Mouse (Mus musculus) fat pad, adult 2 months (tissue): Measurements from ENCODE around the gene Vti1a.

Experiments used
- DNase-seq: peaks from one replicate; pipeline ENCODE4 v3.0.0-alpha.2; 2011; ENCODE audit warnings: low read depth, low spot score; ENCODE audit errors: extremely low read depth

Gene Vti1a

DNA sequence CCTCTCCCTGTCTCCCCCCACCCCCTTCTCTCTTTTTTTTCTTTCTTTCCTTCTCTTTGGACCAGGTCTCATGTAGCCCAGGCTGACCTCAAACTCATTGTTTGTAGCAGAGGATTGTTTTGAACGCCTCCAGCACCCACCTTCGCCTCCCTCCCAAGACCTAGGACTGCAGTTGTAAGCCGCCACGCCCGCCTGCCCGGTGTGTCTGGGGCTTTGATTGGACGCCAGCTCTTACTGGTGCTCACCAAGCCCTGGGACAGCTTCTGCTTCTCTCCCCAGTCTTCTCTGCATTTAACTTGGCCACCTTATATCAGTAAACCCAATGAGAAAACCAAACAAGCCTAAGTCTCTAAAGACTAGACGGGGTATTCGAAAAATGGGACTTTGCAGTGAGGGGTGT lies 238.6 kb downstream of the Vti1a start:
- no peak for DNase-seq

DNA sequence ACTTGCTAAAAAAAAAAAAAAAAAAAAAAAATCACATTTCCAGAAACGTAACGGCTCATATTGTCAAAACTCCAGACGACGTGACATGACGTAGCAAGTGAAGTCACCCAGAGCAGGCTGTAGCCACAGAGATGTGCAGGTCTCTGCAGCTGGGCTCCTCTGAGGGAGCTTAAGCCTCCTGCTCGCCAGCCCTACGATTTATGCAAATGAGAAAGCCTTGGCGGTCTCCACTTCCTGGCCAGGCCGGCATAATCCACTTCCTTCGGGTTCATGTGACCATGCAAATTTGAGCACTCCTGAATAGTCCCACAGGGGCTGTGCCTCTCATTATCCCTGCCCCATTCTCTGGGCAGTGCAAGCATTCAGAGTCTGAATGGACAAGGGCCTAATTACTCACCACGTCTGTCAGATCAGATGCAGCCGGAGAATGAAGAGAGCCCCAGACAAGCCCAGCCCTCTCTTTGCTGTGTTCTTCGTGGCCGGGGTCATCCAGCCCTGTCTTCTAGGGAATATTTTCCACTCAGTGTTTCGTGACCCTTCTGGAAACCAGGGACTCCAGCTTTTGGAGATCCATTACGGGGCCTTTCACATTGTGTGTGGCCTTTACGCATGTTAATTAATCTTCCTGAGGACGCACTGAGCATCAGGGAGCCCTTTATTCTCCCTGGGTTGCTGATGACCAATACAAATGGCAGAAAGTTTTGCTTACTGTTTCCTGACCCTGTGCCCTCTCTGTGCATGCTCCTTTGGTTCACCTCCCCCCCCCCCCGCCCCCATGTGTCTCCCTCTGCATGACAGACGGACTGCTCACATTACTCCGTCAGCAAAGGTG lies 240.3 kb downstream of the Vti1a start:
- DNase-seq = no peak

DNA sequence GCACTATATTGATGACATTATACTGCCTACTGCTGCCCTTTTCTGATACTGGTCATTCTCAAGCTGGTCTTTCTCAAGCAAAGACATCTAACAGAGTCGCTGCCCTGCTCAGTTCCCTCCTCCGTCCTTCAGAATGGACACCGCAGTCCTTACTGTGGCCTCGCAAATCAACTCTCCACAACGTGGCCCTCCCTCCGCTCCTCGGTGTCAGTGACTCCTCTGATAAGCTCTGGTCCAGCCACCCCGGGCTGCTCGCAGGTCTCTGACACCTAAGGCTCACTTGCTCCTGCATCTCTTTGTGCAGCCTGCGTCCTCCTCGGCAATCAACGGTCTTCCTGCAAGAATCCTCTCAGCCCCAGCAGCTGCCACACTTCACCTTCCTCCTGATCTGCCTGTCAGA lies 243.2 kb downstream of the Vti1a start:
- DNase-seq = no peak

DNA sequence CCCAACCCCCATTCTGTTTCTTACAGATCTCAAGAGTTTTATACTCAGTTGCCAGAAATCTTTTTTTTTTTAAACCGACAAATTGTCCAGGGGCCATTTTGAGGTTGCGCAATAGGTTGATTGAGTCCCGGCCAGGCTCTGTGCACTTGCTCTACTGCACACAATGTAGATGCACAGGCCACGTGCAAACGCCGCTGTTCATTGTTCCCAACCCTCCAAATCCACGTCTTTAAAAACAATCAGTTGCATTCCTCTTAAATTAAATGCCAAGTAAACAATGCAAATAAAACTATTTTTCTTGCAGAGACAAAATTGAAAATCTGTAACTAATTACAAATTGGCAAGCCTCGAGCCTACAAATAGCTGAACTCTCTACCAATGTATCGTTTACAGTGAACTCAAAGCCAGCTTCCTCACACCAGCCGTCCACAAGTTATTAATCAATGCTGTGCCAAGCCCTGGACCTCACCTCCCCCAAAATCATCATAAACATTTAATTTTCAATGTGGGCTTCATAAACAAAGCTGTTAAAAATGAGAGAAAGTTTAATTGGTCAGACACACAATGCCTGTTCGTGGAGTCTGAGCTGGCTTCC lies 244.1 kb downstream of the Vti1a start:
- DNase-seq = no peak

DNA sequence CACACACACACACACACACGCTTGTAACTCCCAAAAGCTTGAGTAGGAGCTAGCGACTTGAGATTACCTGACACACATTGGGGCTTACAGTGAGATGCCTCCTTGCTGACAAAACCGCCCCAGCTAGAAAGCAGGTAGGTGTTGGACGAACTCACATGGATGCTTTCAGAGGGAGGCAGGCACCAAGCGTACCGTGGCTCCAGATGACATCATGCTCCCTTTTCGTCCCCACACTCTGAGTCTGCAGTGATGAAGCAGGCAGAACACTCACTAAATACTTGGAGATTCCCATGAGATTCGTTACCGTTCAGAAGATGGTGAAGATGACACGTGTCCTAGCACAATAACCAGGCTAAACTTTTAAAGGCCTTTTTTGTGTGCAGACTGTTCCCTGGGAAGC lies 245.4 kb downstream of the Vti1a start:
- DNase-seq = no peak

DNA sequence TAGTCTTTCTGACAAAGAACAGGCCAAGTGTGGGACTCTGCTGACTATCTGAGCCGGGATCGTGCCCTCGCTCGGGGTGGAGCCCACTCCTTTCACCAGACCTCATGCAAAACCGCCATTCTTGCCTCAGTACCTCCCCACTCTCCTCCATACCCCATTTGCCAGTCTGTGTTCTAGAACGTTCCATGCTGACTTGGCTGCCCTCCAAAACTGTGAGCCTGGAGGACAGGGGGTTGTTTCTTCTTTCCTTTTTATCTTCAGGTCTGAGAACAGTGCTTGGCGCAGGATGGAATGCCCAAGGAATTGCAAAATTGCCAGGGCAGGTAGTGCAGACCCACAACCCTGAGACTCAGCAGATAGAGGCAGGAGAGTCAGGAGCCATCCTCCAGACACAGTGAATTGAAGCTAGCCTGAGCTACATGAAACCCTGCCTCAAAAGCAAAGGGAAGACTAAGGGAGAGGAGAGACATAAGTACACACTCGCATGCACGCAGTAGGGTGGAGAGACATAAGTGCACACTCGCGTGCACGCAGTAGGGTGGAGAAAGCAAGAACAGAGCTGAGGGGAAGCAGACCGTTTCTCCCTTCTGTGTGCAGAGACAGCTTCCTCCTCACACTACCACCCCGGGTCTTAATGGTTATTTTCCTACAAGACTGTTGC lies 246.5 kb downstream of the Vti1a start:
- DNase-seq = no peak

DNA sequence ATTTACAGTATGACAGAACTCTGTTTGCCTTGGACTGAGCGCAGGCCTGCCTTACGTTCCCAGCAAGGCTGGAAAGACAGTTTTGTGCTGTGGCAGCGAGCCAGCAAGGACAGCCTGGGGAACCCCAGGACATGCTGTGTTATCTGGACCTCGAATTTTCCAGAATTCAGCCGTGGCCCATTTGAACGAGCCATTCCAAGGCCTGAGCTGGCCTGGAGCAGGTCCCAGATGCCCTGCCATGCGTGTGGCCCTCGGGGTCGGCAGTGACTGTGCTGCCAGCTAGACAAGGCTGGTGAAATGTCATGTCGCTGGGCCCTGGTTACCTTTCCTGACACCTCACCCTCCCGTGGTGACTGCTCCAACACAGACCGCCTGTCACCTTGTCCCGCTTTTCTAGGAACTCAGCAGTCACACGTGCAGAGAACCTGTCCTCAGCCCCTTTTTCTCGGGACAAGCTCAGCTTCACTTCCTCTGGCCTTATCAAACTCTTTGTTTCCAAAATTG lies 247.1 kb downstream of the Vti1a start:
- no peak for DNase-seq

DNA sequence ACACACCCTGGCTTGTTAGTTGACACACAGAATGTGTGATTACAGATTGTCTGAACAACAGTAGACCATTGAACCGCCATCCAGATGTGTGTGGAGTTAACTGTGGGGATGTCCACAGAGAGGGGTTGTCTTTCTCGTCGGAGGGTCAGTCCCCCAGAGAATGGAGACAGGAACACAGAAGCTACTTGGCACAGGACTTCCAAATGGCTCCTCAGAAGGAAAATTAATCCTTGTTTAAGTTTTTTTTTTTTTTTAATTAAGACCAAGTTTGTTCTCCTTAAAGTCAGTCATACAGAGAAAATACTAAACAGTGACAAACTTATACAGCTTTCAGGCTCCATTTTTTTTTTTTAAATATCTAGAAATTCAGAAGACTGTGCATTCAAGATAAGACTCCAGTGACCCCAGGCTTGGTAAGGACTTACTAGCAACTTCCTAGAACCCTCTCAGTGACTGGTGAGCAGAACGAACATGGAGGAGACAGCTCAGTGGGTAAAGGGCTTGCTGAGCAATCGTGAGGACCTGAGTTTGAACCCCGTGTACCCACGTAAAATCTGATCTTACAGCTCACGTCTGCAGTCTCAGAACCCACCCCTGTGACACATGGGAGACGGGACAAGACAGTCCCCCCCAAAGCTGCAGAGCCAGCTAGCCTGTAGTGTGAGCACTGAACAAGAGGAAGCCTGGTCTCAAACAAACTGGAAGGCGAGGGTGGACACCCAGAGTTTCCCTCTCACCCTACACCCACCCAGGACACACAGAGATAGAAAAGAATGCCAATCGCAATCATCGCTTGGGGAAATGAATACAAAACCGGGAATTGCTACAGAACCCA lies 248.2 kb downstream of the Vti1a start:
- no peak for DNase-seq

DNA sequence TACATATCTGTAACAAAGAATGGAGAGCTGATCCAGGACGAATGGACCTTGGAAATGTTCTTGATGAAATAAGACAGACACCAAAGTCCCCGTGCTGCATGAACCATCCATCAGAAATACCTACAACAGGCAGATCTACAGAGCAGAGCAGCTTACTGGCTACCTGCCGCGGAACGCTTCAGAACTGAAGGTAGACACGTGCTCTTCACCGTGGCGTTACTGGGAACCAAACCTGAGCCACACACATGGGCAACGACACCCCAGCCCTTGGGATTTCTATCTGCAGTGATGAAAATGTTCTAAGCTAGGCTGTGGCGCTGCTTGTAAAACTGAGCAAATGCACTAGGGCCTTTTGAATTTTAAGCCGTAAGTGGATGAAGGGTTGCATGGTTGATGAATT lies 249.0 kb downstream of the Vti1a start:
- no peak for DNase-seq

DNA sequence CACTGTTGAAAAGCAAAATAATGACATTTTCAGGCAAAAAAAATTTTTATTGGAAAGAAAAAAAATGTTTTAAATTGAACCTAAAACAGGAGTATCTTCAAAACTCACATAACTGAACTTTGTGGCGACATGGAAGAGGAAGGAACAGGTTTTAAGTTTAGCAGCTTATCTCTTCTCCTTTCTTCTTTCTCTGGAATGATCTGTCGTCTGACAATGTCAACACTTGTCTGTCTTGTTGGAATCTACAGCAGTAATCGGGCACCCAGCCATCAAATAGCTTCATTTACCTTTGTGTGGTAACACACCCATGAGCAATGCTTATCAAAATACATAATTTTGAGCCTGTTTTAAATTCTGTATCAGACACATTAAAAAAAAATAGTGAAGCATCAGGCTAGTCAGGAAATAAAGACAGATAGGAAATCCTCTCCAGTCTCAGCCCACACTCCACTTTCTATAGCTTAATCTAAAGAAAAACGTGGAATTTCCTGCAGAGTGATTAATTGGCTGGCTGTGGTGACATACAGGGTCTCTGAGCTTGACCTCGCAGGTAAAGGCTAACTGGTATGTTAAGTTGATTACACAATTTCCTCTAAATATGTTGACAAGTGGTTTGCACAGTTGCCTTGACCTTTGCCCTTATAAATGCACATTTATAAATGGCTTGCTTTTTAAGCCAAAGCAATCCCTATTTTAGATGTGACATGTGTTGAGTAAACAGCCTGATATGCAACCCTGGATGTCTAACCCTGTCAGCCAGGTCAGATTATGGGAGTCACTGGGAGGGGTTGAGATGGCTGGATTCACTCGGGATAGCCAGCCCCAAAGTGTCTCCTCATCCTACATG lies 249.7 kb downstream of the Vti1a start:
- DNase-seq = no peak

DNA sequence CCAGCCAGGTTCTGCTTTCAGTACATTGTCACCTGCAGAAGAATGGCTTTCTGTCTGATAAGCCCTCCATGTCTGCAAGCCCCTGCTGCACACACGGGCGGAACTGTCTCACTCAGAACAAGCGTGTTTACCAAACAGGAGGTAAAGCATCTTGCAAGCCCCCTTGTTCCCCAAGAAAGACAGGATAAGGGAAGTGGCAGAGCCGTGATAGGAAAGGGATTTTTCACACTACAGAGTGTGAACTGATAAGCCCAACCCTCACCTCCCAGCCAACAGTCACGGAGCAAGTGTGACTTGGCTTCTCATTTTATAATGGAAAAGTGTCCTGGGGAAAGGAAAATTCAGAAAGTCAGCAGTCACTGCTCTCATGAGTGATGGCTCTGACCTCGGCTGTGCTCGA lies 253.0 kb downstream of the Vti1a start:
- DNase-seq = no peak

DNA sequence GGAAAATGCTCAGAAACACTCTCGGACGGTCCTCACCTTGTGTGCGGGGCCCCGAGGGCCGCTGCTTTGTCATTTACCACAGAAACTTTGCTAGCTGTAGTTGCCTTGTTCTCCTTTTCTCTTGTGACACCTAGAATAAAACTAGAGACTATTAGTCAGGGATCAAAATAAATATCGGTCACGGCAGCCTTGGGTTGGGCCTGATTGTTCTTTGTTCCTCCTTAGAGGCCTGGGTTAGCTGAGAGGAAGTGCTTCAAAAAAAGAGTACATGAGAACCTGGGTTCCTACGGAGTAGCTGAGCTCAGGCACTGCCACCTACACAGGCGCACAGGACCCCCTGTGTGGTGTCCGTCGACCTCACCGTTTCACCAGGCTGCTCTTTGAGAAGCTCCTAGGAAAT lies 253.8 kb downstream of the Vti1a start:
- DNase-seq = no peak

DNA sequence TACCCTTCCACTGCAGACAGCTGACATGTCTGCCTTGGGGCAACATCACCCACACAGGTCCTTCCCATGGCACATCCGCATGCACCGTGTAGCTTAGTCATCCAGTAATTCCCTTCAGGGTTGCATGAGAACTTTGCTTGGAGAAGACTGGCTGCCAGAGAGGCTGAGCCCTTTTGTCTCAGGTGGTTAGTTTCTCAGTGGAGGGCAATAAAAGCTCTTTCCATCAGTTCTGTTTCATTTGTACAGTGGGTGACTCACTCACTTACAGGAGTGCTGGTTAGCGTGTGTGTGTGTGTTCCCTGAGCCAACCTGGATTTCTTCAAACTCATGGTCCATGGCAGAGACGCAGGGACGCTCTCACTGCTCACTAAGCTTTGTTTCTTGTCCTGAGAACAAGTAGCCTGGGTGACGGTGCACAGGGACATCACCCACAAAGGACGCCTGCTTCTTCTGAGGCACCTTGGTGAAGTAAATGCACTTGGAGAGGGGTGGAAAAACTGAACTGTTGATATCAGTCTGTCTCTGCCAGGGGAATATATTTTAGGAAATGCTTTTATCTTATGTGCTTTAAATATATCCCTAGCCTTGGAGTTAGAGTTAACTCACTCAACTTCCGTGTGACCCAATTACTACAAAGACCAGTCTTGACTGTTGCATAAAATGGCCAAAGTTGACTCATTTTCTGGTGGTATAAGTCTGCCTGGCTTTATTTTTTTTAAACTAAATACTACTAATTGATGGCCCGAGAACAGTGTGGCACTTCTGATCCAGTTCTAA lies 254.6 kb downstream of the Vti1a start:
- DNase-seq = no peak

DNA sequence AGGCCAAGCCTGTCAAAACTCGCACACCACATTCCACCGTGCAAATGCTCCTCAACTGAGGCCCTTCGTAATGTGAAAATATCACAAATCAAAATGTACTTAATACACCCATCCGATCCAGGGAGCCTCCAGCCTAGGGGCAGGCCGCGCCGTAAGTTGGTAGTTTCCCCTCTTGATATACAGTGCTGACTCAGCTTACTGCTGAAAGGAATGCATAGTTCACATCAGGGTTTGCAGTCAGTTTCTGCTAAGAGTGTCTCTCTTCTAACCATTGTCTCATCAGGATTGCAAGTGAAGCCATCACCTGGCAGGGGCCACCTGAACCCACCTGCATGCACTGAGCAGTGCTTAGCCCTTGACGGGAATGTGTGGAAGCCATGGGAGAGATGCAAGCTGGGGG lies 255.4 kb downstream of the Vti1a start:
- DNase-seq = no peak

DNA sequence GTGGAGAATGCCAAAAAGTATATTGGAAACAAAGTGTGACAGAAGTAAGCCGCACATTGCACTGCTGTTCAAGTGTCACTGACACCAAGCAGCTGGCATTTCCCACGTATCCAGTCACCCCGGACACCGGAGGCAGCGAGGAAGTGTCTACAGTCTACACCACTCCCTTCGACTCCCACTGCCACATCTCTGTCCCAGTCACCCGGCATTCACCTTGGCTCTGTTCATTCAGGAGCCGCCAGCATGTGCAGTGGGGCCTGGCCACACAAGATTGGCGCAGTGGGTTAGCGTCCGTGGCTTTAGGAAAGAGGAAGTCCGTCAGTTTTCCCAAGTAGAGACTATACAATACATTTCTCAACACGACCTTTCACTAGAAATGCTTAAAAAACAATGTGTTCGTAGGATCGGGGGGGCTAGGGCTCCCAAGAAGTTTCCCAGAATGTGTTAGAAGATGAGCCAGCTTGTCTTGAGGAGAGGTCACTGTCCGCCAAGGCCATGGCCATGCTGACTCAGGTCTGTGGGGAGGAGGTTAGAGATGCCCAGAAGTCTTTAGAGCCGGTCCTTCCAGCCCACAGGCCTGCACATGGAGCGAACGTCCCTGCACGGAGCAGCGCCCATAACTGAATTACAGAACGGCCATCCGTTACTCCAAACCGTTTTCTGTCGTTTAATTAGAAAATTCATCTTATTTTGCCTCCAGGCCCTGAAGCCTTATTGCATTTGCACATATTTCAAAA lies 261.4 kb downstream of the Vti1a start:
- DNase-seq = no peak

DNA sequence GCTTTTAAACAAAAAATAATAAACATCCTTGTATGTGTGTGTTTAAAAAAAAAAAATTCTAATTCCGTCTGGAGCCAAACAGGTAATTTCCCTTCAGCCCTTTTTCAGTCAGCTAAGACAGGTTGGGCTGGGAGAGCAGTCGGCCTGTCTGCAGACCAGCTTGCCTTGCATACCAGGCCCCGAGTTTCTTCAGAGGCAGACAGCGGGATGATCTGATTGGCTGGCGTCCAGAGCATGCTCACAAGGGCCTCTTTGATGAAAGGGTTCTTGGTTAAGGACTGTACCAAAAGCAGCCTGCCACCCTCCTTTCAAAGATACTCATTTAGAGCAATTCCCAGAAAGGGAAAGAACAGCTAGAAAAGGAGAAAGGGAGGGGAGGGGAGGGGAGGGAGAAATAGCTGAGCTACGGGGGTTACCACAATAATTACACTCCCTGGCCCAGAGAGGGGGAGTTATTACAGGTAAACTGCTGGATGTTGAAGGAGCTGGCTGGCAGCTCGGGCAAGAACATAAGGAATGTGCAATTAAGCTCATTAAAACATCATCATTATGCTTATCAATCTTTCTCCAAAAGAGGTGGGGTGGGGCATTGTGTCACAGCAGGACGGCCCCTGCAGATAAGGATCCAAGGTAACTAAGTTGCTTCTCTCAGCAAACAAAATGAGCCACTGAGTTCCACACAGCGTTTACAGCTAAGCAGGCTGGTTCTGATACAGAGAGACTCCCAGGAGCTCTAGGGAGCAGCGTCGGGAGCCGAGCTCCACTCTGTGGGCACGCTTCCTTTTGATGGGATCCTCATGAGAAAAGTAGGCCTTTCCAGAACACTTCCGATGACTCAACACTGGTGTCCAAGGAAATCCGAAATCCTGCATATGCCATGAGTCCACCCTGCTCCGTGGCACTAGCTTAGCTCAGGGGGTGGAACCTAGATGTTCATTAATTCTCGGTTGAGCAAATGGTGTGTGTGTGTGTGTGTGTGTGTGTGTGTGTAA lies 262.3 kb downstream of the Vti1a start:
- DNase-seq = no peak

DNA sequence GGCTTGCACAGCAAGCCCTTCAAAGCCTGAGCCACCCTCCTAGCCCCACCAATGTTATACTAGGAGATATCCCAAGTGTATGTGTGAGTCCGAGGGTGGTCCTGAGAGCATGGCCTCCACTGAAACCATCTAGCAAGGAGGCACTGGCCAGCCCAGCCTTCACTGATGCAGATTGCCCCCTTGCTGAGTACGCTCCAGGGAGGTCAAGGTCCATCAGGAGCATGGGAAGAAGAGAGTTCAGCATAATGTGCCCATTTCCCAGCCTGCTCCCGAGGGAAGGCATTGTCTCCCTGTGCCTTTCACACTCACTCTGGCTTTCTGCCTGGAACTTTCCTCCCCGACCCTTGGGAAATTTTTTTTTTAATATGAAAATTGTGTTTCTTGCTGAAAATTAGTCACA lies 263.2 kb downstream of the Vti1a start:
- DNase-seq = no peak

DNA sequence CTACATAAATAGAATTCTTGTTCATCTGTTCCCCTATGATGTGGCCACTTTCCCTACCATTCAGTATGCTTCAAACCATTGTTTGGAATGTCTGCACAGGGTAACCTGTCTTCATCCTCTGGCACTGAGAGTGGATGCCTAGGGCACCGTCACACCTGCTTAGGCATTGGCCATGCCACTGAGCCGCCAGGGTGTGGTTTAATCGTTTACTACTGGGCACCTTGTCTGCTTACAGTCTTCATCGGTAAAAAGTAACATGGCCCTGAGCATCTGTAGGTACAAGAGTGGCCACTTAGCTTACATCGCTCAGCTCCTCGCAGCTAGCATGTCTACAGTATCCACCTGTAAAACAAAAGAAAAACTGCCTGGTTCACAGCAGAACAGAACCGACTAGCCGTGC lies 264.1 kb downstream of the Vti1a start:
- no peak for DNase-seq
